Mouse (Mus musculus): ENCODE data around the gene Tyrp1.

- TF ChIP-seq GATA1 (IDR thresholded peaks at IDR 0.05; ENCODE audit: borderline replicate concordance, low read length) (no peak), CTCF (IDR thresholded peaks at IDR 0.05; ENCODE audit: low read depth, low read length) (no peak), POLR2AphosphoS5 (IDR thresholded peaks at IDR 0.05; ENCODE audit: insufficient replicate concordance, low read depth, low read length) (no peak), TAL1 (conservative IDR thresholded peaks at IDR 0.05; ENCODE audit: low read depth, low read length) (no peak)
Observed at GRCm38 (mm10) chr4:80895278-80895894, 61.5 kb downstream of the Tyrp1 start.

Data from G1E (cell line).